Mouse (Mus musculus): ENCODE results near the gene Asgr1. TPM values are rescaled to one million over a fixed set of nuclear protein-coding genes. Genes with fewer than 3 reads are reported as not detected.
A peak's percentile ranks its signal among the peaks of the same experiment; 100 is the strongest.

Gene Asgr1
- polyA plus RNA-seq, 1 experiment from 2014 or later = not detected

DNA sequence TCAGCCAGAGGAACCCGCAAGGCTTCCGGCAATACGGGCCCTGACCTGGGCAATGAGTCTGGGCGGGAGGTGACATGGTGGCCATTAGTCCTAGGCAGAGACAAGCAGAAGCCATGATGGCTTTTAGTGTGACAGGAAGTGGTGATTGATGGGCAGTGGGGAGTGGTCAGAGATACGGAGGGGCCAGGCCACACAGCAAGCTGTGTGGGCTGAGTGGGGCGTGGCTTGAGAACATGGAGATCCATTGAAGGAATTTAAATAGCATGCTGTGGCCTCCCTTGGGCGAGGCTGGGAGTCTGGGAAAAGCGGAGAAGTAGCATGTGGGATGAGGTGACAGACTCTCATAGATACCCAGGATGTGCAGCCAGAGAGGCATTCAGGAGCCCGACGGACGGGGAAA lies 43.5 kb downstream of the Asgr1 start:
- H3K9ac ChIP-seq (ENCODE audit: low read depth, low read length) = no peak overlapping the region
- 61% methylated on average over 11 of the region's 11 CpGs for WGBS

DNA sequence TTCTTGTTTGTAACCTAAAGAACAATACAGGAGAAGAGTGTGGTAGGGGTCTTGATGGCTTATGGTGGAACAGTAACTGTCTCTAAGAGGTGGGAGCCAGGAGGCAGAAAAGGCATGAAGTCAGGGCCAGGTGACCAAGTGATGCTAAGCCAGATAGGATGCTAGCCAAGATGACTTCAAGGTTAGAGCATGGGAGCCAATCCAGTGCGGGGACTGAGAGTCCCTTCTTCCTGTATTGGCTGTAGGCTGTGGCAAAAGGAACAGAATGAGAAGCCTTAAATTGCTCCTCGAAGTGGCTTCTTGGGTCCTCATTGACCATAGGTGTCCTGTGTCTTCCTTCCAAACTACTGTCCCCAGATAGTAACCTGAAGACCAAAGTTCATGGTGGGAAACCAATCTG lies 45.2 kb downstream of the Asgr1 start:
- Histone ChIP-seq H3K4me1 (replicated peaks; ENCODE audit: control insufficient read depth, insufficient read depth, low read length) (no peaks in the 10 kb centered on the region), H3K27ac (ENCODE audit: low read depth, low read length) (no peak overlapping the region), H3K9ac (ENCODE audit: low read depth, low read length) (no peak overlapping the region), H3K9me3 (ENCODE audit: control insufficient read depth) (no peaks in the 10 kb centered on the region), H3K27me3 (replicated peaks; ENCODE audit: control insufficient read depth, insufficient read depth, low read length) (no peaks in the 10 kb centered on the region), H3K4me2 (replicated peaks; ENCODE audit: low read depth) (no peak overlapping the region), H3K4me3 (ENCODE audit: low read depth, low read length) (no peak overlapping the region), H3K36me3 (ENCODE audit: control insufficient read depth, insufficient read depth) (no peaks in the 10 kb centered on the region)
- no peak for ATAC-seq
- WGBS = 90% methylated on average over 2 of the region's 2 CpGs
- no peak for TF ChIP-seq CTCF (IDR thresholded peaks at IDR 0.05; ENCODE audit: low read depth)

More for the DNA sequence above, 43.5 kb downstream of the Asgr1 start:
- Histone ChIP-seq H3K36me3 (ENCODE audit: control insufficient read depth, insufficient read depth) (no peaks in the 10 kb centered on the region), H3K4me1 (replicated peaks; ENCODE audit: control insufficient read depth, insufficient read depth, low read length) (no peaks in the 10 kb centered on the region), H3K9me3 (ENCODE audit: control insufficient read depth) (no peaks in the 10 kb centered on the region), H3K4me3 (ENCODE audit: low read depth, low read length) (no peak overlapping the region), H3K4me2 (replicated peaks; ENCODE audit: low read depth) (no peak overlapping the region), H3K27ac (ENCODE audit: low read depth, low read length) (no peak overlapping the region), H3K27me3 (replicated peaks; ENCODE audit: control insufficient read depth, insufficient read depth, low read length) (no peaks in the 10 kb centered on the region)
- ATAC-seq = no peak
- TF ChIP-seq CTCF (IDR thresholded peaks at IDR 0.05; ENCODE audit: low read depth) = no peak

DNA sequence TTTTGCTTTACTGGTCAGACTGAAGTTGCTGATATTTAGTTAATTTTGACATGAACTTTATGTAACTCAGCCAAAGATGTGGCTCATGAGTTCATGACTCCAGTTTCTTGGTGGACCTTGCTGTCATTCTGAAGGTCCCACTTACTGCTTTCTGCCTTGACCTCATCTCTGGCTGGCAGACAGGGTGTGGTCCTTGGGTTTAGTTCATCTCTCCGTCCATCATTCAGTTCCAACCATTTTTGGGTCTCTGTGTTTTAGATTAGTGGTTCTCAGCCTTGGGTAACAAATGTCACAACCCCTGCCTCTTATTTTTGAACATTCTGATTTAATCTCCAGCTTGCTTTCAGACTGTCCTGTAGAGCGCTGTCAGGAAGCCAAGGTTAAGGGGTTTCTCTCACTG lies 45.9 kb downstream of the Asgr1 start:
- ATAC-seq = no peak
- Histone ChIP-seq H3K4me2 (replicated peaks; ENCODE audit: low read depth) (no peak overlapping the region), H3K9me3 (ENCODE audit: control insufficient read depth) (no peaks in the 10 kb centered on the region), H3K4me3 (ENCODE audit: low read depth, low read length) (no peak overlapping the region), H3K27ac (ENCODE audit: low read depth, low read length) (no peak overlapping the region), H3K9ac (ENCODE audit: low read depth, low read length) (no peak overlapping the region), H3K27me3 (replicated peaks; ENCODE audit: control insufficient read depth, insufficient read depth, low read length) (no peaks in the 10 kb centered on the region), H3K36me3 (ENCODE audit: control insufficient read depth, insufficient read depth) (no peaks in the 10 kb centered on the region), H3K4me1 (replicated peaks; ENCODE audit: control insufficient read depth, insufficient read depth, low read length) (no peaks in the 10 kb centered on the region)
- TF ChIP-seq CTCF (IDR thresholded peaks at IDR 0.05; ENCODE audit: low read depth) = no peak
- 84% methylated on average over 2 of the region's 2 CpGs for WGBS

DNA sequence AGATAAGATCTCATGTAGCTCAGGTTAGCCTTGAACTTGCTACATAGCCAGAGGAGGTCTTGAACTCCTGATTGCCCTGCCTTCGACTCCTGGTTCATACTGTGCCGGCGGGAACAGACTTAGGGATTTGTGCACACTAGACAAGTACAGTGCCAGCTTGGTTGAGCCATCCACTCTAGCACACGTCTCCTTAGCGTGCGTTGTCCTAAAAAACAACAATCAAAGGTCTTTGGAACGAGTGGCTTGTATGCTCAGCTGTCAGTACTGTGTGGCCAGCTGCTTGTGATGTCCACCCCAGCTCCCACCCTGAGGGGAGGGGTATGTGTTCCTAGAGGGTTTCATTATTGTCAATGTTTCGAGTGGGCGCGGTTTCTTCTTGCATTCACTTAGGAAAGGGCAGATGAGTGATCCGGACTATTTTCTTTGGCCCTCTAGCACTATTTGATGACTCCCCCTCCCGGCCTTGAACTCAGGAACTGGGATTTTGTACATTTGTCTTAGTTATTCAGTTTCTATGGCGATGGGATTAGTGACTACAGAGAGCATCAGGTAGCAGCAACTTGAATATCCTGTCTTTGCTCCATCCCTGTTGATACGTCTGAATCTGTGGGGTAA lies 49.9 kb downstream of the Asgr1 start:
- no peak overlapping the region for H3K27ac ChIP-seq (ENCODE audit: low read depth, low read length)
- WGBS = 79% methylated on average over 14 of the region's 14 CpGs
- H3K36me3 ChIP-seq (ENCODE audit: control insufficient read depth, insufficient read depth) = no peaks in the 10 kb centered on the region
- H3K4me3 ChIP-seq (ENCODE audit: low read depth, low read length) = no peak overlapping the region
- H3K27me3 ChIP-seq (replicated peaks; ENCODE audit: control insufficient read depth, insufficient read depth, low read length) = no peaks in the 10 kb centered on the region
- H3K9ac ChIP-seq (ENCODE audit: low read depth, low read length) = no peak overlapping the region
- ATAC-seq = no peak
- no peak for TF ChIP-seq CTCF (IDR thresholded peaks at IDR 0.05; ENCODE audit: low read depth)
- no peak overlapping the region for H3K4me2 ChIP-seq (replicated peaks; ENCODE audit: low read depth)
- H3K9me3 ChIP-seq (ENCODE audit: control insufficient read depth) = no peaks in the 10 kb centered on the region
- no peaks in the 10 kb centered on the region for H3K4me1 ChIP-seq (replicated peaks; ENCODE audit: control insufficient read depth, insufficient read depth, low read length)

DNA sequence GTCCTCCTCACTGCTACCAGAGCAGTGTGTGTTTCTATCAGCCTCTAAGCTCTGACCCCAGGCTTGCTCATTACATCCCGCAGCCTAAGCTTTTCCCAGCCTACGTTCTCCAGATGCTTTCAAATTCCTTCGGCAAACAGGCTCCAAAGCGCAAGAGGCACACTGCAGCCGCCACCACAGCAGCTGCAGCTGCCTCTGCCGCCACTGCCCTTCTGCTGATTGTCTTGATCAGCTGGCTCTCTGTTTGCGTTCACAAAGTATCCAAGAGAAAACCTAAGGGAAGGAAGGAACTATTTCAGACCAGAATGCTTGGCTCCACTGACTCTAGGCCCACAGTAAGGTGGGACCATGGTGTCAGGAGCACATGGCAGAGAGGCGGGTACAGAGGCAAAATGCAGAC lies 53.2 kb downstream of the Asgr1 start:
- Histone ChIP-seq H3K4me3 (ENCODE audit: low read depth, low read length) (no peak overlapping the region), H3K27ac (ENCODE audit: low read depth, low read length) (no peak overlapping the region), H3K9me3 (ENCODE audit: control insufficient read depth) (no peaks in the 10 kb centered on the region), H3K4me2 (replicated peaks; ENCODE audit: low read depth) (no peak overlapping the region), H3K36me3 (ENCODE audit: control insufficient read depth, insufficient read depth) (no peaks in the 10 kb centered on the region), H3K9ac (ENCODE audit: low read depth, low read length) (no peak overlapping the region), H3K27me3 (replicated peaks; ENCODE audit: control insufficient read depth, insufficient read depth, low read length) (no peaks in the 10 kb centered on the region), H3K4me1 (replicated peaks; ENCODE audit: control insufficient read depth, insufficient read depth, low read length) (no peaks in the 10 kb centered on the region)
- WGBS = 33% methylated on average over 8 of the region's 8 CpGs
- no peak for TF ChIP-seq CTCF (IDR thresholded peaks at IDR 0.05; ENCODE audit: low read depth)
- no peak for ATAC-seq

MicroRNA genes within 50 kb of the gene (microRNA counts, 519-probe panel; counts per million panel counts)
- microRNA mmu-miR-324-3p = not detected
- microRNA mmu-miR-324-5p = 3,794 counts per million, percentile 52 among the panel's probes with 10 or more counts

Small RNAs within 50 kb of the gene (microRNA-seq; reads per million reads assigned to microRNA genes)
- 1,973 reads per million, percentile 82 among the genes with 10 or more reads in this experiment for gene Mir324

Other genes with a start within 250 kb of the Asgr1 start
- gene Tmem102, start 248.5 kb upstream of the Asgr1 start, polyA plus RNA-seq (2015; fragmentation: Nextera tagmentation; extraction: Ambion mirVana) = 58.0 and 59.4 TPM in 2 replicates
- not detected in 2 replicates for gene Gm39566, start 238.8 kb upstream of the Asgr1 start, polyA plus RNA-seq (2015; fragmentation: Nextera tagmentation; extraction: Ambion mirVana)
- 0.07 TPM in 1 of 2 replicates, not detected in the other for gene Spem2, start 235.6 kb upstream of the Asgr1 start, polyA plus RNA-seq (2015; fragmentation: Nextera tagmentation; extraction: Ambion mirVana)
- gene Spem1, start 231.9 kb upstream of the Asgr1 start, polyA plus RNA-seq (2015; fragmentation: Nextera tagmentation; extraction: Ambion mirVana) = not detected in 2 replicates
- 1.8 and 2.2 TPM in 2 replicates for gene Nlgn2, start 216.3 kb upstream of the Asgr1 start, polyA plus RNA-seq (2015; fragmentation: Nextera tagmentation; extraction: Ambion mirVana)
- 584 and 590 TPM in 2 replicates for gene Tmem256, start 215.6 kb upstream of the Asgr1 start, polyA plus RNA-seq (2015; fragmentation: Nextera tagmentation; extraction: Ambion mirVana)
- gene Plscr3, start 207.7 kb upstream of the Asgr1 start, polyA plus RNA-seq (2015; fragmentation: Nextera tagmentation; extraction: Ambion mirVana) = 42.0 and 44.8 TPM in 2 replicates
- 11.7 and 12.8 TPM in 2 replicates for gene Tnk1, start 195.4 kb upstream of the Asgr1 start, polyA plus RNA-seq (2015; fragmentation: Nextera tagmentation; extraction: Ambion mirVana)
- not detected in 2 replicates for gene Tmem95, start 176.1 kb upstream of the Asgr1 start, polyA plus RNA-seq (2015; fragmentation: Nextera tagmentation; extraction: Ambion mirVana)
- 4.0 and 4.1 TPM in 2 replicates for gene Kctd11, start 172.7 kb upstream of the Asgr1 start, polyA plus RNA-seq (2015; fragmentation: Nextera tagmentation; extraction: Ambion mirVana)
- gene Acap1, start 158.5 kb upstream of the Asgr1 start, polyA plus RNA-seq (2015; fragmentation: Nextera tagmentation; extraction: Ambion mirVana) = 1.1 TPM in 2 replicates
- 3.5 and 3.8 TPM in 2 replicates for gene 2810408A11Rik, start 153.1 kb upstream of the Asgr1 start, polyA plus RNA-seq (2015; fragmentation: Nextera tagmentation; extraction: Ambion mirVana)
- gene Neurl4, start 153.0 kb upstream of the Asgr1 start, polyA plus RNA-seq (2015; fragmentation: Nextera tagmentation; extraction: Ambion mirVana) = 9.7 and 10.3 TPM in 2 replicates
- 40.4 and 42.3 TPM in 2 replicates for gene Gps2, start 140.2 kb upstream of the Asgr1 start, polyA plus RNA-seq (2015; fragmentation: Nextera tagmentation; extraction: Ambion mirVana)
- 716 and 774 TPM in 2 replicates for gene Eif5a, start 132.1 kb upstream of the Asgr1 start, polyA plus RNA-seq (2015; fragmentation: Nextera tagmentation; extraction: Ambion mirVana)
- gene Ybx2, start 118.3 kb upstream of the Asgr1 start, polyA plus RNA-seq (2015; fragmentation: Nextera tagmentation; extraction: Ambion mirVana) = 0.42 and 0.43 TPM in 2 replicates
- gene Slc2a4, start 105.9 kb upstream of the Asgr1 start, polyA plus RNA-seq (2015; fragmentation: Nextera tagmentation; extraction: Ambion mirVana) = 18.3 and 18.7 TPM in 2 replicates
- 1,243 and 1,341 TPM in 2 replicates for gene Cldn7, start 89.3 kb upstream of the Asgr1 start, polyA plus RNA-seq (2015; fragmentation: Nextera tagmentation; extraction: Ambion mirVana)
- gene Ctdnep1, start 72.9 kb upstream of the Asgr1 start, polyA plus RNA-seq (2015; fragmentation: Nextera tagmentation; extraction: Ambion mirVana) = 23.2 and 24.1 TPM in 2 replicates
- 56.8 and 57.7 TPM in 2 replicates for gene Elp5, start 71.6 kb upstream of the Asgr1 start, polyA plus RNA-seq (2015; fragmentation: Nextera tagmentation; extraction: Ambion mirVana)
- 1,065 and 1,136 TPM in 2 replicates for gene Gabarap, start 62.9 kb upstream of the Asgr1 start, polyA plus RNA-seq (2015; fragmentation: Nextera tagmentation; extraction: Ambion mirVana)
- 32.6 and 37.7 TPM in 2 replicates for gene Phf23, start 58.3 kb upstream of the Asgr1 start, polyA plus RNA-seq (2015; fragmentation: Nextera tagmentation; extraction: Ambion mirVana)
- gene Dvl2, start 53.5 kb upstream of the Asgr1 start, polyA plus RNA-seq (2015; fragmentation: Nextera tagmentation; extraction: Ambion mirVana) = 9.1 TPM in 2 replicates
- 203 and 215 TPM in 2 replicates for gene Acadvl, start 38.7 kb upstream of the Asgr1 start, polyA plus RNA-seq (2015; fragmentation: Nextera tagmentation; extraction: Ambion mirVana)
- gene Dlg4, start 37.1 kb upstream of the Asgr1 start, polyA plus RNA-seq (2015; fragmentation: Nextera tagmentation; extraction: Ambion mirVana) = 1.4 and 1.8 TPM in 2 replicates
- 0.10 and 0.18 TPM in 2 replicates for gene Asgr2, start 38.6 kb downstream of the Asgr1 start, polyA plus RNA-seq (2015; fragmentation: Nextera tagmentation; extraction: Ambion mirVana)
- gene Mgl2, start 76.2 kb downstream of the Asgr1 start, polyA plus RNA-seq (2015; fragmentation: Nextera tagmentation; extraction: Ambion mirVana) = 0.50 and 0.81 TPM in 2 replicates
- 0.78 and 1.1 TPM in 2 replicates for gene Clec10a, start 102.1 kb downstream of the Asgr1 start, polyA plus RNA-seq (2015; fragmentation: Nextera tagmentation; extraction: Ambion mirVana)
- gene Slc16a11, start 158.7 kb downstream of the Asgr1 start, polyA plus RNA-seq (2015; fragmentation: Nextera tagmentation; extraction: Ambion mirVana) = 3.6 and 4.5 TPM in 2 replicates
- gene Slc16a13, start 167.0 kb downstream of the Asgr1 start, polyA plus RNA-seq (2015; fragmentation: Nextera tagmentation; extraction: Ambion mirVana) = 9.9 and 11.4 TPM in 2 replicates
- gene Bcl6b, start 175.7 kb downstream of the Asgr1 start, polyA plus RNA-seq (2015; fragmentation: Nextera tagmentation; extraction: Ambion mirVana) = 3.6 and 4.4 TPM in 2 replicates
- gene 0610010K14Rik, start 183.8 kb downstream of the Asgr1 start, polyA plus RNA-seq (2015; fragmentation: Nextera tagmentation; extraction: Ambion mirVana) = 70.3 and 72.7 TPM in 2 replicates
- 11.2 and 11.3 TPM in 2 replicates for gene Gm21988, start 185.7 kb downstream of the Asgr1 start, polyA plus RNA-seq (2015; fragmentation: Nextera tagmentation; extraction: Ambion mirVana)
- gene Rnasek, start 185.8 kb downstream of the Asgr1 start, polyA plus RNA-seq (2015; fragmentation: Nextera tagmentation; extraction: Ambion mirVana) = 628 and 645 TPM in 2 replicates
- gene Alox12, start 201.3 kb downstream of the Asgr1 start, polyA plus RNA-seq (2015; fragmentation: Nextera tagmentation; extraction: Ambion mirVana) = 0.68 and 0.71 TPM in 2 replicates